Mouse (Mus musculus): ENCODE data around the gene Tfip11.

DNA sequence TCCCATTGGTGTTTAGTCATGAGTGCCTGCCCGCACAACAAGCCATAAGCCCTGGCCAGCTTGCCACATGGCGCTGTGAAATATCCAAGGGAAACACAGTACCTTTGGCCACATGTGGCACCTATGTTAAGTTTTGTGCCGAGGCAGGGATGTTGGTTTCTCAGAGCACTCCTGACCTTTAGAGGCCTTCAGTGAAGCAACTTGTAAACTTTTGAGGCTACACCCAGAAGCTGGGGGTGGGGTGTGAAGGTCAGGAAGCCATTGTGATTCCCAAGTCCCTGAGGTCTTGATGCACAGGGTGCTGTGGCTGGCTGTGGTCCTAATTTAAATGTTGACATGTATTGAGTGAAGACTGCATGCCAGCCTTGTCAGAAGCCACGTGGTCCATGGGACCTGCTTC is 26.8 kb upstream of the Tfip11 start:
- TF ChIP-seq POLR2A (IDR thresholded peaks at IDR 0.05; ENCODE audit: insufficient read depth, low read depth, low read length) = no peak
- TF ChIP-seq CTCF (IDR thresholded peaks at IDR 0.05) = no peak
- TF ChIP-seq EP300 (IDR thresholded peaks at IDR 0.05; ENCODE audit: insufficient read depth, low read depth, low read length) = no peak

All from heart, adult 2 months (tissue).